Mouse (Mus musculus): Measurements from ENCODE around the gene Shd. TPM values are rescaled to one million over a fixed set of nuclear protein-coding genes. Genes with fewer than 3 reads are reported as not detected.

Gene Shd
- polyA plus RNA-seq, 1 experiment from 2014 or later = 65.1 TPM

GRCm38 (mm10) chr17:56022989-56023290 is 52.7 kb downstream of the Shd start:
- no peaks in the 10 kb centered on the region for H3K27me3 ChIP-seq (ENCODE audit: control insufficient read depth, insufficient read depth, low read length)
- ATAC-seq (replicated peaks; ENCODE audit: low FRiP score) (no peak), DNase-seq (ENCODE audit: low spot score) (no peak)
- H3K4me3 ChIP-seq (ENCODE audit: low read depth, low read length) = no peak overlapping the region
- H3K9ac ChIP-seq (ENCODE audit: low read length) = no peak overlapping the region
- no peak overlapping the region for H3K27ac ChIP-seq (ENCODE audit: low read depth, low read length)
- H3K9me3 ChIP-seq (ENCODE audit: control insufficient read depth, low read length) = no peaks in the 10 kb centered on the region
- 85% methylated on average over 4 of the region's 4 CpGs for WGBS
- no peak overlapping the region for H3K4me2 ChIP-seq (ENCODE audit: low read depth, low read length, severe bottlenecking)
- H3K4me1 ChIP-seq (replicated peaks; ENCODE audit: control insufficient read depth, insufficient read depth, low read length) = no peaks in the 10 kb centered on the region
- peaks cover 6% of the 10 kb centered on the region for H3K36me3 ChIP-seq (ENCODE audit: control insufficient read depth, insufficient read depth, low read length)

GRCm38 (mm10) chr17:56023386-56023785 is 53.1 kb downstream of the Shd start:
- WGBS = 88% methylated on average over 5 of the region's 5 CpGs
- H3K4me3 ChIP-seq (ENCODE audit: low read depth, low read length) = no peak overlapping the region
- H3K9me3 ChIP-seq (ENCODE audit: control insufficient read depth, low read length) = no peaks in the 10 kb centered on the region
- DNase-seq (ENCODE audit: low spot score) = no peak
- H3K9ac ChIP-seq (ENCODE audit: low read length) = no peak overlapping the region
- peaks cover 6% of the 10 kb centered on the region for H3K36me3 ChIP-seq (ENCODE audit: control insufficient read depth, insufficient read depth, low read length)
- no peak overlapping the region for H3K4me2 ChIP-seq (ENCODE audit: low read depth, low read length, severe bottlenecking)
- no peak for ATAC-seq (replicated peaks; ENCODE audit: low FRiP score)
- no peak overlapping the region for H3K27ac ChIP-seq (ENCODE audit: low read depth, low read length)
- no peaks in the 10 kb centered on the region for H3K27me3 ChIP-seq (ENCODE audit: control insufficient read depth, insufficient read depth, low read length)
- H3K4me1 ChIP-seq (replicated peaks; ENCODE audit: control insufficient read depth, insufficient read depth, low read length) = no peaks in the 10 kb centered on the region

- no peaks in the 10 kb centered on the region for H3K4me1 ChIP-seq (replicated peaks; ENCODE audit: control insufficient read depth, insufficient read depth, low read length)
Observed at GRCm38 (mm10) chr17:56024476-56024875, 54.2 kb downstream of the Shd start.

GRCm38 (mm10) chr17:56024931-56025330 is 54.7 kb downstream of the Shd start:
- no peaks in the 10 kb centered on the region for H3K9me3 ChIP-seq (ENCODE audit: control insufficient read depth, low read length)
- no peak overlapping the region for H3K27ac ChIP-seq (ENCODE audit: low read depth, low read length)
- no peaks in the 10 kb centered on the region for H3K36me3 ChIP-seq (ENCODE audit: control insufficient read depth, insufficient read depth, low read length)
- WGBS = 86% methylated on average over 5 of the region's 5 CpGs
- DNase-seq (ENCODE audit: low spot score) = no peak
- ATAC-seq (replicated peaks; ENCODE audit: low FRiP score) = no peak
- H3K4me3 ChIP-seq (ENCODE audit: low read depth, low read length) = no peak overlapping the region
- H3K9ac ChIP-seq (ENCODE audit: low read length) = no peak overlapping the region
- no peaks in the 10 kb centered on the region for H3K27me3 ChIP-seq (ENCODE audit: control insufficient read depth, insufficient read depth, low read length)
- H3K4me2 ChIP-seq (ENCODE audit: low read depth, low read length, severe bottlenecking) = no peak overlapping the region
- no peaks in the 10 kb centered on the region for H3K4me1 ChIP-seq (replicated peaks; ENCODE audit: control insufficient read depth, insufficient read depth, low read length)

More at GRCm38 (mm10) chr17:56024476-56024875, 54.2 kb downstream of the Shd start:
- DNase-seq (ENCODE audit: low spot score) (no peak), ATAC-seq (replicated peaks; ENCODE audit: low FRiP score) (no peak)
- Histone ChIP-seq H3K9ac (ENCODE audit: low read length) (no peak overlapping the region), H3K4me2 (ENCODE audit: low read depth, low read length, severe bottlenecking) (no peak overlapping the region), H3K4me3 (ENCODE audit: low read depth, low read length) (no peak overlapping the region), H3K36me3 (ENCODE audit: control insufficient read depth, insufficient read depth, low read length) (no peaks in the 10 kb centered on the region; the same call in none of the 2 replicates), H3K27ac (ENCODE audit: low read depth, low read length) (no peak overlapping the region), H3K27me3 (ENCODE audit: control insufficient read depth, insufficient read depth, low read length) (no peaks in the 10 kb centered on the region), H3K9me3 (ENCODE audit: control insufficient read depth, low read length) (no peaks in the 10 kb centered on the region)
- 75% methylated on average over 2 of the region's 2 CpGs for WGBS

Other genes starting within 250 kb of the Shd start
- 0.07 and 0.12 TPM in 2 replicates for gene Adgre4, start 220.5 kb upstream of the Shd start, polyA plus RNA-seq (2014; fragmentation: Nextera tagmentation; extraction: Ambion mirVana)
- gene Zfp119a, start 91.5 kb upstream of the Shd start, polyA plus RNA-seq (2014; fragmentation: Nextera tagmentation; extraction: Ambion mirVana) = 9.5 and 9.9 TPM in 2 replicates
- 14.4 and 14.5 TPM in 2 replicates for gene Zfp959, start 78.4 kb upstream of the Shd start, polyA plus RNA-seq (2014; fragmentation: Nextera tagmentation; extraction: Ambion mirVana)
- 5.5 and 8.5 TPM in 2 replicates for gene Zfp119b, start 21.0 kb upstream of the Shd start, polyA plus RNA-seq (2014; fragmentation: Nextera tagmentation; extraction: Ambion mirVana)
- 2.0 and 2.1 TPM in 2 replicates for gene Ebi3, start 17.8 kb upstream of the Shd start, polyA plus RNA-seq (2014; fragmentation: Nextera tagmentation; extraction: Ambion mirVana)
- gene Yju2, start 11.4 kb upstream of the Shd start, polyA plus RNA-seq (2014; fragmentation: Nextera tagmentation; extraction: Ambion mirVana) = 27.4 and 28.2 TPM in 2 replicates
- 61.9 and 71.1 TPM in 2 replicates for gene Fsd1, start 16.0 kb downstream of the Shd start, polyA plus RNA-seq (2014; fragmentation: Nextera tagmentation; extraction: Ambion mirVana)
- gene Stap2, start 35.1 kb downstream of the Shd start, polyA plus RNA-seq (2014; fragmentation: Nextera tagmentation; extraction: Ambion mirVana) = 5.3 and 6.4 TPM in 2 replicates
- 164 and 191 TPM in 2 replicates for gene Mpnd, start 35.2 kb downstream of the Shd start, polyA plus RNA-seq (2014; fragmentation: Nextera tagmentation; extraction: Ambion mirVana)
- 129 and 133 TPM in 2 replicates for gene Sh3gl1, start 66.2 kb downstream of the Shd start, polyA plus RNA-seq (2014; fragmentation: Nextera tagmentation; extraction: Ambion mirVana)
- 38.0 and 38.6 TPM in 2 replicates for gene Chaf1a, start 70.0 kb downstream of the Shd start, polyA plus RNA-seq (2014; fragmentation: Nextera tagmentation; extraction: Ambion mirVana)
- 39.0 and 43.2 TPM in 2 replicates for gene Ubxn6, start 104.6 kb downstream of the Shd start, polyA plus RNA-seq (2014; fragmentation: Nextera tagmentation; extraction: Ambion mirVana)
- 150 and 152 TPM in 2 replicates for gene Hdgfl2, start 109.2 kb downstream of the Shd start, polyA plus RNA-seq (2014; fragmentation: Nextera tagmentation; extraction: Ambion mirVana)
- 0.07 TPM in 2 replicates for gene Plin4, start 139.3 kb downstream of the Shd start, polyA plus RNA-seq (2014; fragmentation: Nextera tagmentation; extraction: Ambion mirVana)
- gene Plin5, start 147.1 kb downstream of the Shd start, polyA plus RNA-seq (2014; fragmentation: Nextera tagmentation; extraction: Ambion mirVana) = 0.21 TPM in 1 of 2 replicates, not detected in the other
- gene Lrg1, start 151.5 kb downstream of the Shd start, polyA plus RNA-seq (2014; fragmentation: Nextera tagmentation; extraction: Ambion mirVana) = 0.17 and 0.51 TPM in 2 replicates
- gene Sema6b, start 169.9 kb downstream of the Shd start, polyA plus RNA-seq (2014; fragmentation: Nextera tagmentation; extraction: Ambion mirVana) = 1.4 and 2.5 TPM in 2 replicates
- 7.7 and 8.4 TPM in 2 replicates for gene Tnfaip8l1, start 192.0 kb downstream of the Shd start, polyA plus RNA-seq (2014; fragmentation: Nextera tagmentation; extraction: Ambion mirVana)
- gene Mydgf, start 213.5 kb downstream of the Shd start, polyA plus RNA-seq (2014; fragmentation: Nextera tagmentation; extraction: Ambion mirVana) = 55.4 and 64.0 TPM in 2 replicates
- gene Dpp9, start 248.4 kb downstream of the Shd start, polyA plus RNA-seq (2014; fragmentation: Nextera tagmentation; extraction: Ambion mirVana) = 48.0 and 50.6 TPM in 2 replicates

Data from forebrain, embryonic 11.5 days (tissue).